Mouse (Mus musculus): ENCODE measurements around the gene Gm5157. TPM values are rescaled to one million over a fixed set of nuclear protein-coding genes. Genes with fewer than 3 reads are reported as not detected.
"Not testable (repeated sequence)": the region's sequence is repeated elsewhere in the genome, so short reads cannot be mapped to it uniquely, and the experiment has no call there.

The Gm5157 gene
- not detected for total RNA-seq (2021)

- intact Hi-C loops (cut with DNase I); DNase-seq: not testable (repeated sequence)
Observed at GRCm38 (mm10) chr7:21190323-21190722, at the start of gene Gm5157. TSS of gene Gm5157 (minus strand) at chr7:21190423.

DNA sequence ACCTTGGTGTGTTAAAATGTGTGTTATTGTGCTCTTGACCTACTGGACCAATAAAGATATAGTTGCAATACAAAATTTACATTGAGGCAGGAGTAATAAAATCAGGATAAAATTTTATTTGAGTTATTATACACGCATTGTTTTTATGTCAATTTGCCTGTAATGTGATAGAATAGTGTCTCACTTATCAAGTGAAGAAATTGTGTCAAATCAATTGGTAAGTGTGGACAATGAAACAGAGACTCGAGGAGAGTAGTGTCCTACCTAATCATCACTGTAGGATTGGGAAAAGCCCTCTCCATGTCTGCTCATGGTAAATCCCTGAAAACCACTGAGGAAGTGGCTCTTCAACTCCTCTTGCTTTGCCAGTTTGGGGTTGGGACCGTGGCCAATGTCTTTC lies 28.3 kb downstream of the Gm5157 start, which contains the start of gene Vmn1r123:
Vmn1r123 (plus strand) TSS at position 301 of the 400 bp plus-strand sequence.
- DNase-seq; intact Hi-C loops (cut with DNase I): not testable (repeated sequence)

Other genes starting within 250 kb of the Gm5157 start
- not detected for gene Vmn1r119, start 178.0 kb downstream of the Gm5157 start, total RNA-seq (2021)
- gene Vmn1r120, start 136.6 kb downstream of the Gm5157 start, total RNA-seq (2021), result not detected
- not detected for gene Vmn1r121, start 91.9 kb downstream of the Gm5157 start, total RNA-seq (2021)
- not detected for gene Vmn1r122, start 56.3 kb downstream of the Gm5157 start, total RNA-seq (2021)
- gene Vmn1r123, start 28.2 kb downstream of the Gm5157 start, total RNA-seq (2021), result not detected
- gene Vmn1r124, start 70.2 kb upstream of the Gm5157 start, total RNA-seq (2021), result not detected
- not detected for gene Vmn1r125, start 81.8 kb upstream of the Gm5157 start, total RNA-seq (2021)
- not detected for gene Vmn1r126, start 111.0 kb upstream of the Gm5157 start, total RNA-seq (2021)
- not detected for gene Vmn1r127, start 129.4 kb upstream of the Gm5157 start, total RNA-seq (2021)
- not detected for gene Vmn1r128, start 158.9 kb upstream of the Gm5157 start, total RNA-seq (2021)
- gene Vmn1r129, start 170.9 kb upstream of the Gm5157 start, total RNA-seq (2021), result not detected
- not detected for gene Gm6882, start 242.3 kb upstream of the Gm5157 start, total RNA-seq (2021)